Comparison of ENCODE assay signal across 8 mouse cellular contexts in the genomic region with DNA sequence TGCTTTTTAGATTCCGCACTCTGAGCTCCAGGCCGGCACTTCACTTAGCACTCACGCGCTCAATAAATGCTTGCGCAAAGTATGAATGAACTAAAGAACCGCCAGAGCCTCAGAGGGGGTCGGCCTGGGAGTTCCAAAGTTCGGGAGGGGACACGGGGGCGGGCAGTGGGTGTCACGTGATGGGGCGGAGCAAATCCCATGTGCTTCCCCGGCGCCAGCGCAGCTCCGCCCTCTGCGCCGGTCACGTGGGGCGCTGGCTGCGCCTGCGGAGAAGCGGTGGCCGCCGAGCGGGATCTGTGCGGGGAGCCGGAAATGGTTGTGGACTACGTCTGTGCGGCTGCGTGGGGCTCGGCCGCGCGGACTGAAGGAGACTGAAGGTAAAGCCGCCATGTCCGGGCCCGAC. TPM values are rescaled to one million over a fixed set of nuclear protein-coding genes. Genes with fewer than 3 reads are reported as not detected.
DNase-seq lines count a peak whose midpoint lies in the region; ATAC-seq and TF ChIP-seq lines count a peak whose summit lies in the region.

No protein-coding gene starts in this region.

- peak overlapping the region; percentile 79 for H3K4me3 ChIP-seq in bone marrow macrophage, adult 2 months (ENCODE audit: insufficient read depth, low read length)
- peak overlapping the region; percentile 99; the same call in 1 of the 2 replicates for H3K4me3 ChIP-seq in embryonic fibroblast, embryonic 13.5 days (ENCODE audit: insufficient read depth, low read length)
- peak overlapping the region; percentile 99 for H3K4me3 ChIP-seq in heart, embryonic 10.5 days
- peak overlapping the region; percentile 97 for H3K4me3 ChIP-seq in kidney, embryonic 15.5 days (replicated peaks)

- WGBS in heart, embryonic 10.5 days: under 1% methylated on average over 38 of the region's 38 CpGs
- under 1% methylated on average over 35 of the region's 38 CpGs for WGBS in kidney, embryonic 15.5 days

- no peaks in the 10 kb centered on the region for H3K9me3 ChIP-seq in heart, embryonic 10.5 days
- H3K9me3 ChIP-seq in kidney, embryonic 15.5 days (replicated peaks): no peaks in the 10 kb centered on the region

- no peak for TF ChIP-seq POLR2A in bone marrow macrophage, adult 2 months (IDR thresholded peaks at IDR 0.05; ENCODE audit: borderline replicate concordance, low read depth, low read length)
- TF ChIP-seq POLR2A in embryonic fibroblast, embryonic 13.5 days (IDR thresholded peaks at IDR 0.05; ENCODE audit: low read depth, low read length): peak; percentile 79

- DNase-seq in A20 (ENCODE audit: low read depth, low spot score): peak; percentile 97
- peak; percentile 97 for DNase-seq in heart, embryonic 10.5 days (ENCODE audit: low spot score)
- peak; percentile 94 for DNase-seq in liver
- peak; percentile 92 to 95 for DNase-seq in spleen, postnatal 4 days (ENCODE audit: low spot score in 2 of 2)

- peaks cover 28% of the 10 kb centered on the region for H3K4me1 ChIP-seq in bone marrow macrophage, adult 2 months (ENCODE audit: control insufficient read depth, insufficient read depth, low read length)
- peaks cover 10% of the 10 kb centered on the region for H3K4me1 ChIP-seq in embryonic fibroblast, embryonic 13.5 days (ENCODE audit: control insufficient read depth, insufficient read depth, low read length)
- peaks cover 18% of the 10 kb centered on the region for H3K4me1 ChIP-seq in heart, embryonic 10.5 days
- peaks cover 28% of the 10 kb centered on the region for H3K4me1 ChIP-seq in kidney, embryonic 15.5 days

- H3K9ac ChIP-seq in kidney, embryonic 15.5 days: peak overlapping the region; percentile 98

- H3K27me3 ChIP-seq in heart, embryonic 10.5 days (ENCODE audit: insufficient read depth, poor library complexity, severe bottlenecking): no peaks in the 10 kb centered on the region
- H3K27me3 ChIP-seq in kidney, embryonic 15.5 days: no peaks in the 10 kb centered on the region

- TF ChIP-seq CTCF in bone marrow macrophage, adult 2 months (IDR thresholded peaks at IDR 0.05; ENCODE audit: low read depth, low read length): no peak
- TF ChIP-seq CTCF in embryonic fibroblast, embryonic 13.5 days (IDR thresholded peaks at IDR 0.05; ENCODE audit: borderline replicate concordance, insufficient read depth, low read length): no peak

- peak; percentile 96 for ATAC-seq in kidney, embryonic 15.5 days (replicated peaks; ENCODE audit: low FRiP score)
- ATAC-seq in monocyte, adult 5-6 weeks (replicated peaks; ENCODE audit: insufficient number of reproducible peaks, low FRiP score, low TSS enrichment, poor library complexity, severe bottlenecking): peak; percentile 85

- H3K36me3 ChIP-seq in heart, embryonic 10.5 days: peaks cover 38% of the 10 kb centered on the region
- H3K36me3 ChIP-seq in kidney, embryonic 15.5 days: peaks cover 32% of the 10 kb centered on the region

- peak overlapping the region; percentile 50 for H3K27ac ChIP-seq in bone marrow macrophage, adult 2 months (ENCODE audit: insufficient read depth, low read depth, low read length)
- 0 out of 2 replicates have a peak overlapping the region, but pooled peaks have one; percentile 35 for H3K27ac ChIP-seq in embryonic fibroblast, embryonic 13.5 days (ENCODE audit: insufficient read depth, low read length)
- peak overlapping the region; percentile 98 for H3K27ac ChIP-seq in heart, embryonic 10.5 days
- H3K27ac ChIP-seq in kidney, embryonic 15.5 days: peak overlapping the region; percentile 96

- H3K4me2 ChIP-seq in kidney, embryonic 15.5 days: peak overlapping the region; percentile 96

RNA-seq across cellular contexts. Expression of gene Eif4g1, which starts 4.4 kb away (rescaled TPM):
- 101 and 119 TPM in 2 replicates for polyA plus RNA-seq in bone marrow macrophage, adult 2 months (2012; ENCODE audit: insufficient read depth, insufficient read length, missing spikeins)
- 337 and 421 TPM in 2 replicates for polyA plus RNA-seq in embryonic fibroblast, embryonic 13.5 days (2011; ENCODE audit: insufficient read length, low read depth, missing spikeins)
- polyA plus RNA-seq in heart, embryonic 10.5 days (2016; fragmentation: Nextera tagmentation; extraction: Ambion mirVana): 188 and 226 TPM in 2 replicates
- 187 and 208 TPM in 2 replicates for polyA plus RNA-seq in kidney, embryonic 15.5 days (2015; fragmentation: Nextera tagmentation; extraction: Ambion mirVana)
- 140 to 207 TPM (median 147 TPM) in 3 replicates for total RNA-seq in monocyte, adult 5-6 weeks (2017)

RNA-seq across cellular contexts. Expression of gene Fam131a, which starts 20.5 kb away (rescaled TPM):
- 6.2 and 7.6 TPM in 2 replicates for polyA plus RNA-seq in bone marrow macrophage, adult 2 months (2012; ENCODE audit: insufficient read depth, insufficient read length, missing spikeins)
- 7.7 and 9.9 TPM in 2 replicates for polyA plus RNA-seq in embryonic fibroblast, embryonic 13.5 days (2011; ENCODE audit: insufficient read length, low read depth, missing spikeins)
- polyA plus RNA-seq in heart, embryonic 10.5 days (2016; fragmentation: Nextera tagmentation; extraction: Ambion mirVana): 2.5 TPM in 2 replicates
- polyA plus RNA-seq in kidney, embryonic 15.5 days (2015; fragmentation: Nextera tagmentation; extraction: Ambion mirVana): 6.4 and 6.7 TPM in 2 replicates
- total RNA-seq in monocyte, adult 5-6 weeks (2017): 1.8 to 5.8 TPM (median 3.5 TPM) in 3 replicates

RNA-seq across cellular contexts. Expression of gene Psmd2, which starts 21.0 kb away (rescaled TPM):
- polyA plus RNA-seq in bone marrow macrophage, adult 2 months (2012; ENCODE audit: insufficient read depth, insufficient read length, missing spikeins): 147 and 191 TPM in 2 replicates
- 211 and 217 TPM in 2 replicates for polyA plus RNA-seq in embryonic fibroblast, embryonic 13.5 days (2011; ENCODE audit: insufficient read length, low read depth, missing spikeins)
- 385 and 393 TPM in 2 replicates for polyA plus RNA-seq in heart, embryonic 10.5 days (2016; fragmentation: Nextera tagmentation; extraction: Ambion mirVana)
- polyA plus RNA-seq in kidney, embryonic 15.5 days (2015; fragmentation: Nextera tagmentation; extraction: Ambion mirVana): 330 and 353 TPM in 2 replicates
- total RNA-seq in monocyte, adult 5-6 weeks (2017): 155 to 180 TPM (median 178 TPM) in 3 replicates

RNA-seq across cellular contexts. Expression of gene Ece2, which starts 42.9 kb away (rescaled TPM):
- polyA plus RNA-seq in bone marrow macrophage, adult 2 months (2012; ENCODE audit: insufficient read depth, insufficient read length, missing spikeins): not detected in 2 replicates
- 11.4 and 17.2 TPM in 2 replicates for polyA plus RNA-seq in embryonic fibroblast, embryonic 13.5 days (2011; ENCODE audit: insufficient read length, low read depth, missing spikeins)
- 0.95 and 1.4 TPM in 2 replicates for polyA plus RNA-seq in heart, embryonic 10.5 days (2016; fragmentation: Nextera tagmentation; extraction: Ambion mirVana)
- 4.0 TPM in 2 replicates for polyA plus RNA-seq in kidney, embryonic 15.5 days (2015; fragmentation: Nextera tagmentation; extraction: Ambion mirVana)
- not detected in 3 replicates for total RNA-seq in monocyte, adult 5-6 weeks (2017)

RNA-seq across cellular contexts. Expression of gene Polr2h, which starts 45.0 kb away (rescaled TPM):
- 10.1 and 17.5 TPM in 2 replicates for polyA plus RNA-seq in bone marrow macrophage, adult 2 months (2012; ENCODE audit: insufficient read depth, insufficient read length, missing spikeins)
- 36.5 and 38.8 TPM in 2 replicates for polyA plus RNA-seq in embryonic fibroblast, embryonic 13.5 days (2011; ENCODE audit: insufficient read length, low read depth, missing spikeins)
- 68.8 and 103 TPM in 2 replicates for polyA plus RNA-seq in heart, embryonic 10.5 days (2016; fragmentation: Nextera tagmentation; extraction: Ambion mirVana)
- 116 and 120 TPM in 2 replicates for polyA plus RNA-seq in kidney, embryonic 15.5 days (2015; fragmentation: Nextera tagmentation; extraction: Ambion mirVana)
- total RNA-seq in monocyte, adult 5-6 weeks (2017): 20.0 to 31.9 TPM (median 24.4 TPM) in 3 replicates

Comparison
In these comparisons a context has a peak if more than half of its experiments do, and no peak if none do; other contexts are left out.
1. Peak in every context shown above with its lines: DNase-seq, ATAC-seq, H3K4me3 ChIP-seq and H3K27ac ChIP-seq.
2. H3K27ac ChIP-seq: peak in every context shown above with its lines; median percentile 98 in heart, embryonic 10.5 days; 96 in kidney, embryonic 15.5 days; 50 in bone marrow macrophage, adult 2 months; 35 in embryonic fibroblast, embryonic 13.5 days.